Mouse (Mus musculus): ENCODE data around the gene Olfr1310. TPM values are rescaled to one million over a fixed set of nuclear protein-coding genes. Genes with fewer than 3 reads are reported as not detected.
"Not testable (repeated sequence)": the region's sequence is repeated elsewhere in the genome, so short reads cannot be mapped to it uniquely, and the experiment has no call there.

The Olfr1310 gene
- total RNA-seq (2014; rRNA removed), result not detected in 2 replicates
- not detected in 2 replicates for polyA plus RNA-seq (2015; fragmentation: Nextera tagmentation; extraction: Ambion mirVana)

DNA sequence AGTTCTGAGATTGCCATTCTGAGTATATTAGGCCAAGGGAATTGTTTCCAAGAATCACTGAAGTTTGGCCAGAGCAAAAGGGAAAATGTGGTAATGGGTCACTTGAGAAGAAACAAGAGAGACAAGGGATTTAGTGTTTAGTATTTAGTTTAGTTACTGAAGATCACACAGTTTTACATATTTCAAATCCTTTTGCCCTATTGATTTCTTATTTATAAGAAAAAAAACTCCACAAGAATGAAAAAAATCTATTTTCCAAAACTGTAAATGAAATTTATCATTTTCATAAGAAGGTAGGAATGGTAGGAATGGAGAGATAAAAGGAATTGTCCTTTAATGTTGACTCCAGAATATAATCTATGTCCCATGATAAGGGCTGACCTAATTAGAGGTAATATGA is at the start of gene Olfr1310:
Gene Olfr1310 (minus strand): TSS at position 101 of the 400 bp plus-strand sequence.
- no peak for ATAC-seq (ENCODE audit: low FRiP score)
- no peak for TF ChIP-seq CTCF (IDR thresholded peaks at IDR 0.05)
- Histone ChIP-seq H3K27me3 (ENCODE audit: insufficient read depth, low read length) (no peaks in the 10 kb centered on the region), H3K27ac (ENCODE audit: low read depth, low read length) (no peak within 1 kb of the TSS), H3K9me3 (ENCODE audit: low read length) (no peaks in the 10 kb centered on the region), H3K36me3 (ENCODE audit: insufficient read depth, low read length) (no peaks in the 10 kb centered on the region), H3K4me2 (ENCODE audit: low read depth, low read length, poor library complexity, severe bottlenecking) (no peak within 1 kb of the TSS), H3K9ac (replicated peaks; ENCODE audit: low read length, poor library complexity, severe bottlenecking) (no peak within 1 kb of the TSS), H3K4me1 (ENCODE audit: insufficient read depth, low read length) (no peaks in the 10 kb centered on the region), H3K4me3 (ENCODE audit: low read depth, low read length) (no peak within 1 kb of the TSS)
- no peak for DNase-seq (ENCODE audit: low spot score)

DNA sequence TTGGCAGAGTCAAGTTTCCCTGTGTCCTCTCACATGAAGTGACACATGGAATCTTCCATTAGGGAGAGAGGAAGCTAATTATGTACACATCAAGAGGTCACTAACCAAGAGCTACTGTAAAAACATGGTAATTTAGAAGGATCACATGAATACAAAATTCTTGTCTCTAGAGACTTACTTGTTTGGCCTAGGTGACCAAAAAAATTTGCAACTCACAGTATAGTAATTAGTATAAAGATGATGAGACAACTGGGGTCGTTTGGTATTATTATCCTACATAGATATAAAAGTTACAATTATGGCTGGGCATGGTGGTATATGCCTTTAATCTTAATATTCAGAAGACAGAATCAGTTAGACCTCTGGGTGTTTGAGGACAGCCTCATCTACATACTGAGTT is 37.6 kb upstream of the Olfr1310 start, which contains the start of gene Olfr1312:
Gene Olfr1312 (minus strand): TSS at position 101 of the 400 bp plus-strand sequence.
- H3K4me1 ChIP-seq (ENCODE audit: insufficient read depth, low read length), result no peaks in the 10 kb centered on the region
- no peaks in the 10 kb centered on the region for H3K27me3 ChIP-seq (ENCODE audit: insufficient read depth, low read length)
- no peaks in the 10 kb centered on the region for H3K36me3 ChIP-seq (ENCODE audit: insufficient read depth, low read length)
- ATAC-seq (ENCODE audit: low FRiP score) (no peak), DNase-seq (ENCODE audit: low spot score) (no peak)
- H3K9me3 ChIP-seq (ENCODE audit: low read length), result no peaks in the 10 kb centered on the region
- no peak within 1 kb of the TSS for H3K9ac ChIP-seq (replicated peaks; ENCODE audit: low read length, poor library complexity, severe bottlenecking)
- no peak for TF ChIP-seq CTCF (IDR thresholded peaks at IDR 0.05)
- no peak within 1 kb of the TSS for H3K4me2 ChIP-seq (ENCODE audit: low read depth, low read length, poor library complexity, severe bottlenecking)
- no peak within 1 kb of the TSS for H3K27ac ChIP-seq (ENCODE audit: low read depth, low read length)
- H3K4me3 ChIP-seq (ENCODE audit: low read depth, low read length), result no peak within 1 kb of the TSS
- 24% methylated on average over 1 of the region's 1 CpGs for WGBS

DNA sequence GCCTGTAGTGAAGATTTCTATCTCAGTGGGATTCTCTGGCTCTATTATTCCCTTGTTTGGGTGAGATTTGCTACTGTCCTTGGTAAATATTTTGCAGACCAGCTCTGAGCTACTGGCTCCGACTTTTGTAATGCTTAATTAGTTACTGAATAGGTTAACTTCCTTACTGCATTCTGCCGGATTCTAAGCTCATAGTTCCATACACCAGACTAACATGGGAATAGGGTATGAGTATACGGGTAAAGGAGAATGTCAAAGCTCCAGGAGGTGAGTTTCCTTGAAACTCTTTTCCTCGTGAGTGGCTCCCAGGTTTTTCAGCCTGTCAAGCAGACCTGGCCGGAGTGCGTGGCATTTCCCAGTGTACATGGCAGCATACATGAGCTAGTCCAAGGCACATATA is 14.5 kb upstream of the Olfr1310 start:
- H3K27ac ChIP-seq (ENCODE audit: low read depth, low read length); H3K27me3 ChIP-seq (ENCODE audit: insufficient read depth, low read length); H3K36me3 ChIP-seq (ENCODE audit: insufficient read depth, low read length); H3K4me2 ChIP-seq (ENCODE audit: low read depth, low read length, poor library complexity, severe bottlenecking); H3K9me3 ChIP-seq (ENCODE audit: low read length); H3K9ac ChIP-seq (replicated peaks; ENCODE audit: low read length, poor library complexity, severe bottlenecking); H3K4me1 ChIP-seq (ENCODE audit: insufficient read depth, low read length); ATAC-seq (ENCODE audit: low FRiP score); H3K4me3 ChIP-seq (ENCODE audit: low read depth, low read length); DNase-seq (ENCODE audit: low spot score): not testable (repeated sequence)
- 53% methylated on average over 6 of the region's 6 CpGs for WGBS

DNA sequence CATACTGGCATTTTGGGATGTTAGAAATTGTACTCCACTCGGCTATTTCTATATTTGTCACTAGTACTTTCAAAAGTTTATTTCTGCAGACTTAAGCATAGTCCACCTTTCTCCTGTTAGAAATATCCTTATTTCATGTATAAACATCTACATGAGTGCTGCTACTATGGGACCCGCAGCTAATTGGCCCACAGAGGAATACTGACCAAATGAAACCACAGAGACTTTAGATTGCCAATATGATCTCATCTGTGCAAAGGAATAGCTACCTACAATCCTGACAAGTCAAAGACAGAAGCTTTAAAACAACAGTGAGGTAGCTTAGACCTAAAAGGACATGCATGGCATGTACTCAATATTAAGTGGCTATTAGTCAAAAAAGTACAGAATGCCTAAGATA is 11.8 kb upstream of the Olfr1310 start, which contains the start of gene Olfr1311:
Gene Olfr1311 (minus strand): TSS at position 101 of the 400 bp plus-strand sequence.
- ATAC-seq (ENCODE audit: low FRiP score), result no peak
- 94% methylated on average over 2 of the region's 2 CpGs for WGBS
- no peaks in the 10 kb centered on the region for H3K36me3 ChIP-seq (ENCODE audit: insufficient read depth, low read length)
- H3K4me1 ChIP-seq (ENCODE audit: insufficient read depth, low read length), result no peaks in the 10 kb centered on the region
- DNase-seq (ENCODE audit: low spot score), result no peak
- H3K4me2 ChIP-seq (ENCODE audit: low read depth, low read length, poor library complexity, severe bottlenecking), result no peak within 1 kb of the TSS
- H3K27me3 ChIP-seq (ENCODE audit: insufficient read depth, low read length), result no peaks in the 10 kb centered on the region
- H3K27ac ChIP-seq (ENCODE audit: low read depth, low read length), result no peak within 1 kb of the TSS
- no peak within 1 kb of the TSS for H3K4me3 ChIP-seq (ENCODE audit: low read depth, low read length)
- H3K9me3 ChIP-seq (ENCODE audit: low read length), result no peaks in the 10 kb centered on the region
- H3K9ac ChIP-seq (replicated peaks; ENCODE audit: low read length, poor library complexity, severe bottlenecking), result no peak within 1 kb of the TSS
- no peak for TF ChIP-seq CTCF (IDR thresholded peaks at IDR 0.05)

DNA sequence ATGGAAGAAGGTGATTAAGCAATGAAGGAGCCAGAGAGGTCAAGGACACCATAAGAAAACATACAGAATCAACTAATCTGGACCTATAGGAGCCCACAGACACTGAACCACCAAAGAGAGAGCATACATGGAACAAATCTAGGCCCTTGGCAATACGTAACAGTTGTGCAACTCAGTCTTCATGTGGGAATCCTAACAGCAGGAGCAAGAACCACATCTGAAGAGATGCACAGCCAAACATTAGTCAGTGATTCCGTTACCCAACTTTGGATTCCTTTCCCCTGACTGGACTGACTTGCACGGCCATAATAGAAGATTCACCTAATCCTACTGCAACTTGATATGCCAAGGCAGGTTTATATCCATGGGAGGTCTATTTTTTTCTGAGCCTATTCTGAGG is 2.4 kb upstream of the Olfr1310 start:
- WGBS, result 78% methylated on average over 3 of the region's 3 CpGs
- Histone ChIP-seq H3K4me3 (ENCODE audit: low read depth, low read length) (no peak overlapping the region), H3K9me3 (ENCODE audit: low read length) (no peaks in the 10 kb centered on the region), H3K27me3 (ENCODE audit: insufficient read depth, low read length) (no peaks in the 10 kb centered on the region), H3K4me2 (ENCODE audit: low read depth, low read length, poor library complexity, severe bottlenecking) (no peak overlapping the region), H3K4me1 (ENCODE audit: insufficient read depth, low read length) (no peaks in the 10 kb centered on the region), H3K27ac (ENCODE audit: low read depth, low read length) (no peak overlapping the region), H3K9ac (replicated peaks; ENCODE audit: low read length, poor library complexity, severe bottlenecking) (no peak overlapping the region), H3K36me3 (ENCODE audit: insufficient read depth, low read length) (no peaks in the 10 kb centered on the region)
- DNase-seq (ENCODE audit: low spot score) (no peak), ATAC-seq (ENCODE audit: low FRiP score) (no peak)
- TF ChIP-seq CTCF (IDR thresholded peaks at IDR 0.05), result no peak

DNA sequence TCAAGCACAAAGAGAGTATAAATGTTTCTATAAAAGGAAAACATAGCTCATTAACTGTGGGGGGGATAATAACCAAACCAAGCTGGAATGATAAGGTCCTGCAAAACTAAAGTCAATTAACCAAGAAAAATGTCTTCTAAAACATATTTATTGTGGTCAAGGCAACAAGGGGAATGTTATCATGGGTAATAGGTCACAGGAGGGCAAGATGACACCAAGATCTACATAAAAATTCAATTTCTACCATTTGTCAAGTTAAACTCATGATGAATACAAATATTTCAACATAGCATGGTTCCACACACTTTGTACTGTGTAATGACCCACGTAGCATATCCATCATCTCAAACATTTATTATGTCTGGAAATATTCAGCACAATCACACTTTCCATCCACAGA is 22.3 kb downstream of the Olfr1310 start, which contains the start of gene Olfr1309:
Gene Olfr1309 (minus strand): TSS at position 101 of the 400 bp plus-strand sequence.
- no peak within 1 kb of the TSS for H3K27ac ChIP-seq (ENCODE audit: low read depth, low read length)
- no peak within 1 kb of the TSS for H3K9ac ChIP-seq (replicated peaks; ENCODE audit: low read length, poor library complexity, severe bottlenecking)
- no peak for DNase-seq (ENCODE audit: low spot score)
- no peak within 1 kb of the TSS for H3K4me3 ChIP-seq (ENCODE audit: low read depth, low read length)
- H3K4me1 ChIP-seq (ENCODE audit: insufficient read depth, low read length), result no peaks in the 10 kb centered on the region
- WGBS, result 67% methylated on average over 1 of the region's 1 CpGs
- TF ChIP-seq CTCF (IDR thresholded peaks at IDR 0.05), result no peak
- no peak within 1 kb of the TSS for H3K4me2 ChIP-seq (ENCODE audit: low read depth, low read length, poor library complexity, severe bottlenecking)
- no peaks in the 10 kb centered on the region for H3K27me3 ChIP-seq (ENCODE audit: insufficient read depth, low read length)
- ATAC-seq (ENCODE audit: low FRiP score), result no peak
- H3K36me3 ChIP-seq (ENCODE audit: insufficient read depth, low read length), result no peaks in the 10 kb centered on the region
- H3K9me3 ChIP-seq (ENCODE audit: low read length), result no peaks in the 10 kb centered on the region

Measured in midbrain, postnatal 0 days (tissue).